Mouse (Mus musculus) heart, postnatal 0 days (tissue): ENCODE measurements around the gene Pold4.

ENCODE experiments used
- CTCF ChIP-seq: IDR thresholded peaks from 2 replicates; pipeline ENCODE4 v1.5.1; 2016; ENCODE audit warnings: antibody characterized with exemption, control low read depth, low read depth
- EP300 ChIP-seq: IDR thresholded peaks from 2 replicates; pipeline ENCODE4 v1.6.1; 2016; ENCODE audit warnings: antibody characterized with exemption, low read depth

GRCm38 (mm10) chr19:4218784-4219183, 12.9 kb upstream of the Pold4 start:
- TF ChIP-seq CTCF (no peak), EP300 (no peak)
